Mouse (Mus musculus) lung, adult 2 months (tissue): ENCODE results near the gene Slfn4.

Experiments
- CTCF ChIP-seq: fragments of 200-500 bp; IDR thresholded peaks from 2 replicates; pipeline ENCODE4 v1.5.1; 2011; ENCODE audit warnings: mild to moderate bottlenecking, low read length, control low read depth; ENCODE audit not compliant: insufficient read depth
- POLR2A ChIP-seq: fragments of 200-500 bp; IDR thresholded peaks from 2 replicates; pipeline ENCODE4 v1.6.1; 2011; ENCODE audit warnings: low read depth, mild to moderate bottlenecking, control low read depth, low read length, borderline replicate concordance; ENCODE audit errors: extremely low read depth

GRCm38 (mm10) chr11:83191134-83191893 is 16.3 kb downstream of the Slfn4 start, which contains the start of gene Slfn3:
- TF ChIP-seq CTCF (no peak), POLR2A (no peak; the same call in 1 of the 2 replicates)
